Mouse (Mus musculus): ENCODE results near the gene Wwc2. TPM values are rescaled to one million over a fixed set of nuclear protein-coding genes. Genes with fewer than 3 reads are reported as not detected.

The Wwc2 gene
- polyA plus RNA-seq, 1 experiment from 2014 or later: 1.8 TPM

- Histone ChIP-seq H3K4me3 (ENCODE audit: low read depth, low read length) (no peak overlapping the region), H3K27me3 (ENCODE audit: insufficient read depth, low read length) (no peaks in the 10 kb centered on the region), H3K4me1 (ENCODE audit: insufficient read depth) (no peaks in the 10 kb centered on the region), H3K4me2 (ENCODE audit: low read depth, low read length) (no peak overlapping the region), H3K27ac (ENCODE audit: low read depth) (no peak overlapping the region), H3K9me3 (ENCODE audit: low read length) (no peaks in the 10 kb centered on the region), H3K9ac (replicated peaks) (no peak overlapping the region), H3K36me3 (replicated peaks; ENCODE audit: insufficient read depth, low read length) (peaks cover 4% of the 10 kb centered on the region)
- DNase-seq (no peak), ATAC-seq (no peak)
- WGBS (ENCODE audit: insufficient replicate concordance): 91% methylated on average over 3 of the region's 3 CpGs
- TF ChIP-seq EP300 (IDR thresholded peaks at IDR 0.05; ENCODE audit: low read depth) (no peak), CTCF (IDR thresholded peaks at IDR 0.05; ENCODE audit: low read depth) (no peak)
Observed at GRCm38 (mm10) chr8:47899891-47900290, 90.8 kb downstream of the Wwc2 start.

- Histone ChIP-seq H3K4me1 (ENCODE audit: insufficient read depth) (no peaks in the 10 kb centered on the region), H3K27me3 (ENCODE audit: insufficient read depth, low read length) (no peaks in the 10 kb centered on the region), H3K9ac (replicated peaks) (no peak overlapping the region), H3K9me3 (ENCODE audit: low read length) (no peaks in the 10 kb centered on the region), H3K4me2 (ENCODE audit: low read depth, low read length) (no peak overlapping the region), H3K4me3 (ENCODE audit: low read depth, low read length) (no peak overlapping the region), H3K36me3 (replicated peaks; ENCODE audit: insufficient read depth, low read length) (peaks cover 4% of the 10 kb centered on the region), H3K27ac (ENCODE audit: low read depth) (no peak overlapping the region)
- TF ChIP-seq EP300 (IDR thresholded peaks at IDR 0.05; ENCODE audit: low read depth): no peak
- no peak for TF ChIP-seq CTCF (IDR thresholded peaks at IDR 0.05; ENCODE audit: low read depth)
- ATAC-seq (no peak), DNase-seq (no peak)
- 88% methylated on average over 3 of the region's 3 CpGs for WGBS (ENCODE audit: insufficient replicate concordance)
Observed at GRCm38 (mm10) chr8:47892419-47892818, 98.3 kb downstream of the Wwc2 start.

GRCm38 (mm10) chr8:47891641-47892040 is 99.1 kb downstream of the Wwc2 start:
- H3K36me3 ChIP-seq (replicated peaks; ENCODE audit: insufficient read depth, low read length): peaks cover 4% of the 10 kb centered on the region
- no peak overlapping the region for H3K4me3 ChIP-seq (ENCODE audit: low read depth, low read length)
- H3K9me3 ChIP-seq (ENCODE audit: low read length): no peaks in the 10 kb centered on the region
- WGBS (ENCODE audit: insufficient replicate concordance): 78% methylated on average over 13 of the region's 13 CpGs
- H3K27ac ChIP-seq (ENCODE audit: low read depth): no peak overlapping the region
- no peak for TF ChIP-seq EP300 (IDR thresholded peaks at IDR 0.05; ENCODE audit: low read depth)
- TF ChIP-seq CTCF (IDR thresholded peaks at IDR 0.05; ENCODE audit: low read depth): no peak
- no peak overlapping the region for H3K9ac ChIP-seq (replicated peaks)
- no peaks in the 10 kb centered on the region for H3K4me1 ChIP-seq (ENCODE audit: insufficient read depth)
- H3K27me3 ChIP-seq (ENCODE audit: insufficient read depth, low read length): no peaks in the 10 kb centered on the region
- ATAC-seq (no peak), DNase-seq (no peak)
- no peak overlapping the region for H3K4me2 ChIP-seq (ENCODE audit: low read depth, low read length)

- no peak for ATAC-seq
- 86% methylated on average over 13 of the region's 13 CpGs for WGBS (ENCODE audit: insufficient replicate concordance)
- H3K27me3 ChIP-seq (ENCODE audit: insufficient read depth, low read length): no peaks in the 10 kb centered on the region
Observed at GRCm38 (mm10) chr8:47890814-47891210, 99.9 kb downstream of the Wwc2 start.

GRCm38 (mm10) chr8:47889936-47890813 is 100.5 kb downstream of the Wwc2 start:
- Histone ChIP-seq H3K4me3 (ENCODE audit: low read depth, low read length) (no peak overlapping the region), H3K4me2 (ENCODE audit: low read depth, low read length) (no peak overlapping the region), H3K9ac (replicated peaks) (no peak overlapping the region), H3K9me3 (ENCODE audit: low read length) (no peaks in the 10 kb centered on the region), H3K27me3 (ENCODE audit: insufficient read depth, low read length) (no peaks in the 10 kb centered on the region), H3K4me1 (ENCODE audit: insufficient read depth) (no peaks in the 10 kb centered on the region), H3K27ac (ENCODE audit: low read depth) (no peak overlapping the region), H3K36me3 (replicated peaks; ENCODE audit: insufficient read depth, low read length) (no peaks in the 10 kb centered on the region)
- WGBS (ENCODE audit: insufficient replicate concordance): 83% methylated on average over 23 of the region's 23 CpGs
- ATAC-seq: no peak
- DNase-seq: no peak
- TF ChIP-seq CTCF (IDR thresholded peaks at IDR 0.05; ENCODE audit: low read depth) (no peak), EP300 (IDR thresholded peaks at IDR 0.05; ENCODE audit: low read depth) (no peak)

More at GRCm38 (mm10) chr8:47890814-47891210, 99.9 kb downstream of the Wwc2 start:
- Histone ChIP-seq H3K9me3 (ENCODE audit: low read length) (no peaks in the 10 kb centered on the region), H3K4me3 (ENCODE audit: low read depth, low read length) (no peak overlapping the region), H3K9ac (replicated peaks) (no peak overlapping the region), H3K36me3 (replicated peaks; ENCODE audit: insufficient read depth, low read length) (no peaks in the 10 kb centered on the region), H3K27ac (ENCODE audit: low read depth) (no peak overlapping the region), H3K4me1 (ENCODE audit: insufficient read depth) (no peaks in the 10 kb centered on the region), H3K4me2 (ENCODE audit: low read depth, low read length) (no peak overlapping the region)
- no peak for DNase-seq
- no peak for TF ChIP-seq EP300 (IDR thresholded peaks at IDR 0.05; ENCODE audit: low read depth)

GRCm38 (mm10) chr8:47888841-47889570 is 101.7 kb downstream of the Wwc2 start:
- no peak for TF ChIP-seq CTCF (IDR thresholded peaks at IDR 0.05; ENCODE audit: low read depth)
- no peak for TF ChIP-seq EP300 (IDR thresholded peaks at IDR 0.05; ENCODE audit: low read depth)
- Histone ChIP-seq H3K27me3 (ENCODE audit: insufficient read depth, low read length) (no peaks in the 10 kb centered on the region), H3K9me3 (ENCODE audit: low read length) (no peaks in the 10 kb centered on the region), H3K4me2 (ENCODE audit: low read depth, low read length) (no peak overlapping the region), H3K36me3 (replicated peaks; ENCODE audit: insufficient read depth, low read length) (no peaks in the 10 kb centered on the region), H3K27ac (ENCODE audit: low read depth) (no peak overlapping the region), H3K9ac (replicated peaks) (no peak overlapping the region), H3K4me1 (ENCODE audit: insufficient read depth) (no peaks in the 10 kb centered on the region), H3K4me3 (ENCODE audit: low read depth, low read length) (no peak overlapping the region)
- DNase-seq: no peak
- no peak for ATAC-seq
- 53% methylated on average over 11 of the region's 11 CpGs for WGBS (ENCODE audit: insufficient replicate concordance)

All from liver, postnatal 0 days (tissue).